Mouse (Mus musculus): Measurements from ENCODE around the gene Cops7a.

The Cops7a gene

DNA sequence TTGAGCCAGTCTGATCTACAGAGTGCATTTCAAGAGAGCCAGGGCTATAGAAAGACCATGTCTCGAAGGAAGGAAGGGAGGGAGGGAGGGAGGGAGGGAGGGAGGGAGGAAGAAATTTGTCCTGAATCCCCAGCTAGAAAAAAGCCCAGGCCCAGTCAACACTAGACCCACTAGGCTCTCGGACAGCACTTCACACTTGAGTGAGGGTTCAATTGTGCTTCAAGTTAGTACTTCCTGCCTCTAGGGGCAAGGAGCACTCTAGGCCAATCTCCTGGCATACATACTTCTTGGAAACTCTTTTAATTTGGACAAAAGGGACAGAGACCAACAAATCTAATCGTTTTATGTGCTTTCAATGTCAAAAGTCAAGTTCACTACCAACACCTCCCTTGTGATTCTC is 7.2 kb downstream of the Cops7a start:
- no peak for DNase-seq

DNA sequence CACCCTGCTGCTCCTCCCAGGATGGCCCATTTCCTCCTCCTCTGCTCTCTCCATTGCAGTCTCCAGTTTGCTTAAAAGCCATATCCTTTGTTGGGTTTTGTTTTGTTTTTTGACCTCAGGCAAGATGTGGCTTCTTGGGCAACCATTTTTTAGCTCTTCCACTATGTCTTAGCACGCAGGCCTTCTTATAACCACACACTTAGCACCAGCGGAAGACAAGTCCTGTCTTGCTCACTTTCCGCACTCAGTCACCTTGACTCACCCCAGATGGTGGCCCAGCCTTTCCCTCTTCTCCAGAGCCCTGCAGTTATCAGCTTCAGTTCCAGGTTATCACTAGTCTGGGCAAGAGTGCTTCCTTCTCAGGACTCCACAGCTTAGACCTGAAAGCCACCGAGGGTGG is 10.1 kb downstream of the Cops7a start:
- no peak for DNase-seq

DNA sequence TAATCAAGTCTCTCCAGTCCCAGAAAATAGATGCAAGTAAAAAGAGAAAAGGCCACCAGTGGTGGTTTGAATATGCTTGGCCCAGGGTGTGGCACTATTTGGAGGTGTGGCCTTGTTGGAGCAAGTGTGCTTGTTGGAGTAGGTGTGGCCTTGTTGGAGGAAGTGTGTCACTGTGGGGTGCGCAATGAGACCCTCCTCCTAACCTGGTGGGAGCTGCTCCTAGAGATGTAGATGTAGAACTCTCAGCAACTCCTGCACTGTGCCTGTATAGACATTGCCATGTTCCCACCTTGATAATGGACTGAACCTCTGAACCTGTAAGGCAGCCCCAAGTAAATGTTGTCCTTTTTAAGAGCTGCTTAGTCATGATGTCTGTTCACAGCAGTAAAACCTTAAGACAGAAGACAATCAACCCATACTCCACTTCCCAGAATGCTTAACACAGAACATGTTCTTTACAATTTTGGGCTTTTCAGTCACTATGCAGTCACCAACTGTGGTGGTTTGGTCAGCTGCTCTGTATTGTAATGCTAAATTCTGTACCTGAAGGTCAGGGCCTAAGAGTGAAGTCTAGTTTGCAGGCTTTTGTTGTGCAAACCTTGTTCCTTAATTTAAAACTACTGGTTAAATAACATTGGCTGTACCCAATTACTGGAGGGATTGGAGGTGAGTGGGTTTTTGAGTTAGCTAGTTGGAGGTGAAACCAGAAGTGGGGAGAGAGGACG is 11.2 kb downstream of the Cops7a start:
- DNase-seq, result no peak

DNA sequence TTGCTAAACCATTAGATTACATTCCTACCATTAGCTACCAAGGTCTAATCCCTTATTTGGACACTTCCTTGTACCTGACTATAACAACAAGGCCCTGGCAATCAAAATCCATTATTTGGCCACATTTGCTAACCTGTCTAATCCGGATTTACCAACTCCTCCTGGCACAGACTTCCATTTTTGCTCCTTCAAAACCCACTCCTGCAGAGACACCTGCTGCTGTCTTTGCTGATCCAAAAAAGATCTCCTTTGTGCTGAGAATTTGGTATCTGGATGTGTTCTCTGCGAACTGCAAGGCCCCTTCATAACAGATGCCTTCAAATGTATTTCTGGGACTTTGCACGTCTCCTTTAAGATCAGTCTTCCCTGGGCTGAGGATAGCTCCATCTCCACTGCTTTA is 21.8 kb downstream of the Cops7a start:
- peak; percentile 73 to 76 for DNase-seq

DNA sequence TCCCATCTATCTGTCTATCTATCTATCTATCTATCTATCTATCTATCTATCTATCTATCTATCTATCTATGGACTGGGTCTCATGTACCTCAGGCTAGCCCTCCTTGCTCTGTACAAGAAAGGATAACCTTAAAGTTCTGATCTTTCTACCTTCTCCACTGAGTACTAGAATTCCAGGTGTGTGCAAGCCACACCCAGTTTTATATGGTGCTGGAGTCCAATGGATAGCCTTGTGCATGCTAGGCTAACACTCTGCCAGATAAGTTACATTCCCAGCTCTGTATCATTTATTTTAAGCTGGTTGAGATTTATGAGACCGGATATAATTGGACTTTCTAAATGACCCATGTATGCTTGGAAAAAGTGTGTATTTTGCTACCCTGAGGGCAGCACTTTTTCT is 23.7 kb downstream of the Cops7a start:
- no peak for DNase-seq

DNA sequence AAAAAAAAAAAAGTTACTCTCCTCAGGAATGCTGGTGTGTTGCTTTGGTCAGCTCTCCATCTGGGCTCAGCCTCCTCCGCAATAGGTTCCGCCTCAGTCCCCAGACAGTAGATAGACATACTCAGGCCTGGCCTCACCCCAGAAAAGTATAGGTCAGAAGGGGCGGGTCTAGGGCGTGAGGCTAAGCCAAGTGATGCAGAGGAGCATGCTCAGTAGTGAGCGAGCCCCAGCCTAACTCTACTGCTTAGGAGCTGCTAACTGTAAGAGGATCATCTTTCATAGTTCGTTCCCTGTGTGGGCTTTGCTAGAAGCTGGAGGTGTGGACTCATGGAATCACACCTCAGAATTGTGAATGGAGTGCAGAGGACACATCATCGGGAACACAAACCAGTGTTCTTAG is 26.8 kb downstream of the Cops7a start:
- no peak for DNase-seq

DNA sequence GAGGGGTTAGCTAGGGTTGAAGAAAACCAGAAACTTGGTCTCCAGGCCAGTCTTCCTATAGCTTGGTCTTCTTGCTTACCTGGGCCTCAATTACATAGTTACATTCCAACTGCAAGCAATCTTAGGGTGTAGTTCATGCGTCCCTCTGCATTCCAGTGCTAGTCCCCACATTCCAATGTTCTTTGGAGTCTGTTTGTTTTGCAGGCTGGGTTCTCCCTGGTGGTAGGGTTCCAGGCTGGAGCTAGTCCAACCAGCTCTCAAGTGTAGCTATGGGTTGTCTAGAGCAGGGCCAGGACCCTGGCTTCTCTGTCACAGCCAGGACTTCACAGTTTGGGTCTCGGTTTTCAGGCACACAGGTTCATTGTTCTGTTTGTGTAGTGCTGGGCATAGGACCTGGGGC is 27.8 kb downstream of the Cops7a start:
- DNase-seq, result no peak

DNA sequence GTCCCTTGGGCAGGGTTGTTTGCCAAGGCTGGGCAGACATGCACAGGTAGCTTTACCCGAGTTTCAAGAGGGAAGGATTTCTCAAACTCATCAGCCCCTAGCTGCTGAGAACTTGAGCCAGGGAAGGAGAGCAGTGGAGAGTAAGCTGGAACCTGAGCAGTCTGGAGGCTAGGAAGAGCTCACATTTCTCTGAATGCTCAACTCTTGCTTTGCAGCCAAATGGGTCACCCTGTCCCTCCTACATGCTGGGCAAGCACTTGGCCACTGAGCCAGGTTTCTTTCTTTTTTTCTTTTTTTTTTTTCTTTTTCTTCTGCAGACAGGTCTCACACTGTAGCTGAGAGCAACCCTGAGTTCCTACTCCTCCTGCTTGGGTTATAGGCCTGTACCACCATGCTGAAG is 28.7 kb downstream of the Cops7a start:
- no peak for DNase-seq

DNA sequence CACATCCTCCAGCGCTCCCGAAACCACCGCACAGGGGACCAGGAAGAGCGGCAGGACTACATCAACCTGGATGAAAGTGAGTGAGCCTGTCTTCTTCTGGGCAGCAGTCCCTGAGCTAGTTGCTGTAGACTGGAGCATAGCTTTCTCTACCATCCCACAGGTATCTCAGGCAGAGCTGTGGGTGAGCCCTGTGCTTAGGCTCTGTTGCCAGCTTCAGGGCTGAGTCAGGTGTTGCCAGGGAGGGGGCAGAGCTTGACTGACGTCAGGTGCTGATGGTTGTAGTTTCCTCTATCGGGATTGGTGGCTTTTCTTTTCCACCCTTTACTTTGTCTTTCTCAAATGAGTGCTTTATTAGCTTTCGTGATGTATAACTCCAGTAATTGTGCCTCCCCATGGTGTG is 30.7 kb downstream of the Cops7a start:
- no peak for DNase-seq

DNA sequence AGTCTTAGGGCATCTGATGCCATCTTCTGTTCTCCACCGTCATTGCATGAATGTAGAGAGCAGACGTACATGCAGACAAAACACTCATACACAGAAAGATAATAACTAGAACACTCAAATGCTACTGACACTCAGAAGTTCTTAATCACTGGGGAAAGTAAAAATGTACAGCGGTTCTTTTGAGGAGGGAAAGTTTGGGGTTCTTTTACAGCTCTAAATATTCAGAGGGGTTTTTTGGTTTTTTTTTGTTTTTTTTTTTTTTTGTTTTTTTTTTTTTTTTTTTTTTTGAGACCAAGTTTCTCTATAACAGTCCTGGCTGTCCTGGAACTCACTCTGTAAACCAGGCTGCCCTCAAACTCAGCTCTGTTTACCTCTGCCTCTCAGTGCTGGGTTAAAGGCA is 32.2 kb downstream of the Cops7a start:
- no peak for DNase-seq

DNA sequence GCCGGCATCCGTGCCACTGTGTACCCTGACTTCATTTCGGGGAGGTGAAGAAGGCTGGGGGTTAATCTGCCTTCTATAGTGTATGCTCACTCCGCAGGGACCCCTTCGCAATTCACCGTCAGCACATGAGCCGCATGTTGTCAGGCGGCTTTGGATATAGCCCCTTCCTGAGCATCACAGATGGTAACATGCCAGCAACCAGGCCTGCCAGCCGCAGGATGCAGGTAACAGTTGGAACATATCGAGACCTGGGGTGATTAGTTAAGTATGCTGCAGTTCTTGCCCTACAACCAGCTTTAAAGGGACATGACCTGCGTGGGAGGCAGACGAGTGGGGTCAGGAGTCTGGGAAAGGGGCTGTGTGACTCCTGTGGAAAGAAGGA is 33.0 kb downstream of the Cops7a start:
- DNase-seq, result peak; percentile 70 to 71

DNA sequence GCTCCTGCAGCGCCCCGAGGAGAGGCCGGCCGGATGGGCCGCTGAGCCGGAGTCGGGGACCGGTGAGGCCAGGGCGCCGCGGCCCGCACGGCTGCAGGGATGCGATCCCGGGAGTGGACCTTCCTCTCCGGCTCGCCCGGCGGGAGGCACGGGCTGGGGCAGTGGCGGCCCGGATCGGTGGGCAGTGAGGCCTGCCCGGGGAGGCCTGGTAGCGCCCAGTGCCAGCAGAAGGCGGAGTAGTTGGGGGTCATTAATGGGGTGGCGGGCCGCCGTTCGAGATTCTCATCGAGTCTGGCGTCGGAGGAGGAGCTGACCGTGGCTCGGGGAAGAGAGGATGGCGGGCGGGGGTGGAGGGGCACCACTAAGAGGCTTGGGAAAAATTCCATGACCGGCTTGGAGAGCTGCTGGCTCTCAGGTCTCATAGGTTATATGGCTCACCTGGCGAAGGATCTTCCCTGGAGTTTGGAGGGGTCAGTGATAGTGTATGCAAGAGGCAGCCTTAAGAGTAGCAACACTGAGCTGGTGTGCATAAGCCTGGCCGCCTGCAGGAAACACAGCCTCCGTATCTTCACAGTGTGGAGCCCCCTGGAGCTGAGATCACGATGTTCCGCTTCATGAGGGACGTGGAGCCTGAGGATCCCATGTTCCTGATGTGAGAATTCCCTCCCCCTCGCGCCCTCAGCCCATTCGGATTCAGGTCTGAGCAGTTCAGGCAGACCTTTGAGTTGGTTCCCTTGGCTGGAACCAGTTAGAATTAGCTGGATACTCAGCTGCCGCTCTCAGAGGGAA is 33.6 kb downstream of the Cops7a start:
- DNase-seq, result peak in 1 of 2 experiments; percentile 64

DNA sequence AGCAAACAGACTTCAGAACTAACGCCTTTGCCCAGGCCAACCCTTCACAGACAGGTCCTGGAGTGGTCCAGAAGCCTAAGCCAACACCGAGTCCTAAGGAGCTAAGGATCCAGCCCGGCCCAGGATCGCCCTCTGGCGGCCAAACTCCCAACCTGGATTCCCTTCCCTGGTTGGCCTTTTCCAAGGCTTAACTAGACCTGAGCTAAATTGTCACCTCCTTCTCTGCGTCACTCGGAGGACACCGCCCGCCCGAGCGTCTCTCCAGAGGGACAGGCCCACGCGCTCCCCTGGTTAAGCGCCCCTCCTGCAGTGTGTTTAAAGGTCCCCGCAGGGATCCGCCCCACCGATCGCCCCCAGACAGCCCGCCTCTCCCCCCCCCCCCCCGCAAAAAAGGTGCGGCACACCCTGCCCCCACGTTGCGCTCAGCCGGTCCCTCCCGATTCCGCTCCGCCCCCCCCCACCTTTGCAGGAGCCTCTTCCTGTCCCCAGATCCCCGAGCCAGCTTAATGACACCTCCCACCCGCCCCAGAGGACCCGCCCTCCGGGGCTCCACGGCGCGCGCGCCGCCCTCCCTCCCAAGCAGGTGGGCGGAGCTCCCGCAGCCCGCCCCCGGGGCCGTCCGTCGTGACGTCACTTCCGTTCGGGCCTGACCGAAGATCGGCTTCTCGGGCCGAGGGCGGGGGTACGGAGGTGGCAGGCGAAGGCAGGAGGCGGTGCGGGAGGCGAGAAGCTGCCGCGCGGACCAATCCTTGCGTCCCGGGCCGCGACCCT is 34.4 kb downstream of the Cops7a start, which contains the start of gene Mlf2:
TSS of gene Mlf2 (plus strand) at position 633 of the 771 bp plus-strand sequence.
- peak; percentile 100 for DNase-seq

DNA sequence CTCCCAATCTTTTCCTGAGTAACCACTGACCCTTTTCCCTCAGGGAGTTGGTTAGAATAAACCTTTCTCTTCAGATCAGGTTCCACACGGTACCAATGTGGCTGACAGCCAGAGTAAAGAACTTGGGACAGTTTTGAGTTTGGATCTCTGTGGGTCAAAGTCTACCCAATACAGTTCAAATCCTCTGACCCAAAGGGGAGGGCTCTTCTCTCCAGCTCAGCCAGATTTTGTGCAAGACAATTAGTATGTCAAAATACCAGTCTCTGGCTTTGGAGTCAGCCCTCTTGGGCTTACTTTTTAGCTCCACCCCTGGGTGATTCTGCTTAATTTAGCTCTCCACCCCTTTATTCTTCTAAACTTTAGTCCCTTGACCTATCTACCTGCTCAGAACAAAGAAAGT is 35.1 kb downstream of the Cops7a start:
- no peak for DNase-seq

DNA sequence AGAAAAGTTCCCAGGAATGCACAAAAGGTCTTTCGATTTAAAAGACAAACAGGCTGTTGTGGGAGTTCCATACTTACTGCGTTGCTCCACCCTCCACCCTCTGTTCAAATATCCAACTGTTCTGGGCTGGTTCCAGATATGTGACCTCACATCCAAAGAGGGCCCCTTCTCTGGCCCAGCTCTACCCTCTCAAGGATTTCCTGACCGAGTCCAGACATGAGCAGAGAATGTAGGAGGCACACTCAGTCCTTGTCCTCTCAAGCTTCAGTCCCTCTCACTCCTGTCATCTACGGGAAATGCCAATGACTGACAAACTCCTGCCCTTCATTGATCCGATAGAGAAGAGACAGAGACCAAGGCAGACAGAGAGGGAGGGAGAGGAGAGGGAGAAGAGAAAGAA is 39.4 kb downstream of the Cops7a start:
- no peak for DNase-seq

DNA sequence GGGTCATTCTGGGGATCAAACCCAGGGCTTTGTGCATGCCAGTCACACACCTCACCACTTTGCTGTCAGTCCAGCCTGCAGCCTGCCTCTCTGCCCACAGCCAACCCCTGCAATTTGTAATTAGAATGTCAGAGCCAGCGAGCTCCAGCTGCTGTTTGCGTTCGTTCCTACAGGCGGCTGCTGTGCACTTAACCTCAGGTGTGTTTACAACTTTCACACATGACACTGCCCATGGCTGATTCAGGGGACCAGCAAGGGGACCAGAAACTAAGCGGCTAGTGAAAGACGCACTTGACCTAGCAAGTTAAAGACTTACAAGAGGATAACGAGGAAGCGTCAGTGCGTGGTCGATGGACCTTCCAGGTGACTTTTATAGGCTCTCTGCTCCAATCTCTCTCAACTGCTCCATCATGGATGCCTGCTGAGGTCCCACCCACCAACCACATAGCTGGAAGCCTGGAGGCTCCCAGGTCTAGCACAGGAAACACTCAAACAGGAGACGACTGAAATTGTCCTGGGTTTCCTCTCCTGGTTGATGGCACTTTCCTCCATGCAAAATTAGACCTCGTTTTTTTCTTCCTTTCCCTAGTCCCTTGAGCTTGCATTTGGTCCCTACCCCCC is 40.1 kb downstream of the Cops7a start:
- DNase-seq, result no peak

DNA sequence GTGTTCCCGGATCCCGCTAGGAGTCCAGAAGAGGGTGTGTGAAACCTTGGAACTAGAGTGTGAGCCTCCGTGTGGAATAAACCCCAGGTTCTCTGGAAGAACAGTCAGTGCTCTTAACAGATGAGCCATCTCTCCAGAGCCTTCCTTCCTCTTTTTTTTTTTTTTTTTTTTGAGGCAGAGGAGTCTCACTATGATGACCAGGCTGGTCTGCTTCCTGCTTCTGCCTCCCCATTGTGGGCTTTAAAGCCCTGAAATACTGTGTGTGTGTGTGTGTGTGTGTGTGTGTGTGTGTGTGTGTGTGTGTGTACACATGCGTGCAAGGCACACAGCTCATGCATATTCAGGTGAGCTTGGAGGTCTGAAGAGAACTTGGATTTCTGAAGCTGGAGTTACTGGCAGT is 43.8 kb downstream of the Cops7a start:
- peak in 1 of 2 experiments; percentile 5 for DNase-seq

DNA sequence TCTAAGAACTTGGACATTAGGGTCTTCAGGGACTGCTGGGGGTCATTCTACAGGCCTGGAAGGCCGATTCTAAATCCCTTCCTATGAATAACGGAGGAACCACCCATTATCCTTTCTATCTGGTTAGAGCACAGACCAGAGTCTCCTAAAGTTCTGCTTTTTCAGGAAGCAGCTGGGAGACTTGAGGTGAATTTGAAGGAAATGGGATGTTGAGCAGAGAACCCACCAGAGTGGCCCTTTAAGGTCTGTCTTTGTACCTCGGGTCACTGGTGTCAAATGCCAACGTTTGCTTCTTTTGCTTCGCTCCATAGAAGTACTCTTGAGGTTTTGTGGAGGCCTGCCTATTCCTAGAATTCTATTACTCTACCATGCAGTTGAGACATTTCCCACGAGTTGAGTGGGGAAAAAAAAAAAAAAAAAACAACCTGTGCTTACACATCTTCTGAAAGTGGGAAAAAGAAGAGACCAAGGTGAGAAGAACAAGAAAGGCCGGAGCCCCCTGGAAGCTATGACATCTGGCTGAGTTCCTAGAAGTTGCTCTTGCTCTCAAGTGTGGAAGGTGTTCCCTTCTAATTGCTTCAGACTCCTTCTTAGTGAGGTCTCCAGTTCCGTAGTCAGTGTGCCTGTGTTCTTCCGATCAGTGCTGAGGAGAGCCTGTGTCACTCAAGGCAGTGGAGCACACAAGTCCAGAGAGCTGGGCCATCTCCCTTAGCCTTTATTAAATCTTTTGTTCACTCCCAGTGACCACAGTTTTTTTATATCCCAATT is 44.8 kb downstream of the Cops7a start:
- DNase-seq, result no peak

DNA sequence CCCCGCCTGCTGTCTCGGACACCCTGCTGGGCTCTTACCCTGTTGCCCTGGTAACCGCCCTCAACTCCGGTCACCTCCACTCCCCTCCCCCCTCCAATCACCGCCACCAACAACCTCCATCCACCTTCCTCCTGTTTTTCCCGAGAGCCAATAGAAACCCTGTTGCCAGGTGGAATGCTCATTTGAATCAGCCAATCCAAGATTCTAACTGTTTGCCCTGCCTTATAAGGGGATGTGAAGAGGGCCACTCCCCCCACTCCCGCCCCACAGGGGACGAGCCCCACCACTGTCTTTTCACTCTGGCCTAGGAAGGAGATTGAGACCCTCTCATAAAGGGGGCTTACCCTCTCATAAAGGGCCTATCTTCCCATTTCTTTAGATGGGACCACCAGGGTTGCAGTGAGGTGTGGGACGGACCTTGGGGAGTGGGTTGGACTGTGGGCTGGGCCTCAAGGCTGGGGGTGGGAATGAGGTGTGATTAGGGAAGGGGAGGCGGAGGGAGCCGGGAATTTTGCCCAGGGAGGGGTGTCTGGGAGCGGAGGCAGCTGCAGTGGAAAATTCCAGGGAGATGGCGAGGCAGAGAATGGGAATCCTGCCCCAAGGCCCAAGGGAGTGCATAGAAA is 45.5 kb downstream of the Cops7a start, which contains the start of gene Ptms:
TSS of gene Ptms (minus strand) at position 409 of the 623 bp plus-strand sequence.
- peak; percentile 100 for DNase-seq

DNA sequence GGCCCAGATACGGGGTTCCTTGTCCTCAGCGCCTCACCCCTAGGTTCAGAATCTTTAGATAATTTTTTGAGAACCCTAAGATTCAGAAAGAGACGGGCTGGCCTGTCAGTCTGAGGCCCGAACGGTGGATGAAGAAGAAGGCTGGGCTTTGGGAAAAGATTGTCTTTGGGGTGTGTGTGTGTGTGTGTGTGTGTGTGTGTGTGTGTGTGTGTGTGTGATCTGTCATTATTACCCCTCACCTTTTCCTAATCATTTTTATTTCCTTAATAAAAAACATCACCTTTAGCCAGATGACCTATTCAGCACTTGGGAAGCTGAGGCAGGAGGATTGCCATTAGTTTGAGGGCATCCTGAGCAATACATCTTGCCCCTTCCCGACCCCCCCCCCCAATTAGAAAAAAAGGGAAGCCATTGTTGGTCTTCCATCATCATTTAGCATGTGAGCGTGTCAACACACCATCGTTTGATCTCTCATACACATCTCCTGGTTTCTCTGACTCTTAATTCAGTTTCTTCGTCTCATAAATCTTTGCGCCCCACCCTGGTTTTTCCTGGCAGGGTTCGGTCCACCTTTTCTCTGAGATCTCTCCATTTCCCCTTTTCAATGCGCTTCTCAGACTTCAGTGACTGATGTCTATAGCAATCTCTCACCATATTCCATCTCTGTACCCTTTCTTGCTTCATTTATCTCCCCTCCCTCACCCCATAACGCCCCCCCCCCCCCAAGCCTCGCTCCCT is 46.3 kb downstream of the Cops7a start:
- peak in 1 of 2 experiments; percentile 48 for DNase-seq

DNA sequence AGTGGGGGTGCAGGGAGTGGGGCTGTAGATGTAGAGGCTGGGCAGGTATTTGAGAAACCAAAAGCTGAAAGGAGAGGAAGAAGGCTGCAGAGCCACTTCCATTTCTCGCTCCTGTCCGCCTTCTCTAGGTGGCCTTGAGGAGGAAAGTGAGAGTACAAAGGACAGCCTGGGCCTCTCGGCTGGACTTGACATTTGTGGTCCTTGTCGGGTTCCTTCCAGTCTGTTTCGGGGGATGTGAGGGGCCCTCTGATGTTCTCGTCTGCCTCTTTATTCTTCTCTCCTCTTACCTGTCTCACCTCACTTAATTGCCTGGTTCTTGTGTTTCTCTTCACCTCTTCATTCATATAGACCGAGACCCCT is 47.0 kb downstream of the Cops7a start:
- no peak for DNase-seq

All from cerebellum, postnatal 10 days (tissue).